Mouse (Mus musculus): Measurements from ENCODE around the gene Gm28230.

DNA sequence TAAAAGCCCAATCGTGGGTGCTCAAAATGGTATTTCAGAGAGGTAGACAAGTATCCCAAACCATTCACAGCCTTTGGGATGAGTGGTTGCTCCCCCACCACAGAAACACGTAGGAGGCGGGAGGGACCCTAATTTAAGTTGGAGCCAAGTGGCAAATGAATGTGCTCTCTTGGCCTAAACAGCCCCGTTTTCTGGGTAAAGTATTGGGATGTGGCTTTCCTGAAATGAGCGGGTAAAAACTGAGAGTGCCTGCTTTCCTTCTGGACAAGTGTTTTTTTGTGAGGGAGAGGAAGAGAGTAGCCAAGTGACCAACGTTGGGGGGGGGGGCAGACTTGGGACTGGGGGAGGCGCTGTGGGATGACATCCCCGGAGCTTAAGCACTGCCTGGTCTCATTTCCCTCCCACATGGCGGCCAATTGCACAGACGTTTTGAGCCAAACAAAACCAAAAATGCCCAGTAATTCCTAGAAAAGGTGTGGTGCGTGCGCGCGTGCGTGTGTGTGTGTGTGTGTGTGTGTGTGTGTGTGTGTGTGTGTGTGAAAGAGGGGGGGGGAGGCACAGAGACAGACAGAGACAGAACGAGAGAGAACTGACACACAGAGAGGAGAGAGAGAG, 15.5 kb upstream of the Gm28230 start:
- TF ChIP-seq CTCF (IDR thresholded peaks at IDR 0.05; ENCODE audit: insufficient read depth, low read length): no peak
- no peak for TF ChIP-seq POLR2A (IDR thresholded peaks at IDR 0.05; ENCODE audit: borderline replicate concordance, extremely low read depth, low read depth, low read length)

Data from lung, adult 2 months (tissue).